Mouse (Mus musculus): ENCODE measurements around the gene Gemin5. TPM values are rescaled to one million over a fixed set of nuclear protein-coding genes. Genes with fewer than 3 reads are reported as not detected.

The Gemin5 gene
- polyA plus RNA-seq, 1 experiment from 2014 or later: 27.7 TPM

- H3K27ac ChIP-seq (ENCODE audit: low read depth, low read length): no peak overlapping the region
- H3K4me2 ChIP-seq (ENCODE audit: low read depth, low read length, severe bottlenecking): no peak overlapping the region
- peaks cover 6% of the 10 kb centered on the region; the same call in 1 of the 2 replicates for H3K36me3 ChIP-seq (ENCODE audit: control insufficient read depth, insufficient read depth, low read length)
- no peak for ATAC-seq (replicated peaks; ENCODE audit: low FRiP score)
- H3K9ac ChIP-seq (ENCODE audit: low read length): no peak overlapping the region
- no peak for DNase-seq (ENCODE audit: low spot score)
- WGBS: 88% methylated on average over 6 of the region's 6 CpGs
- no peak overlapping the region for H3K4me3 ChIP-seq (ENCODE audit: low read depth, low read length)
- H3K9me3 ChIP-seq (ENCODE audit: control insufficient read depth, low read length): no peaks in the 10 kb centered on the region
- no peaks in the 10 kb centered on the region for H3K4me1 ChIP-seq (replicated peaks; ENCODE audit: control insufficient read depth, insufficient read depth, low read length)
- no peaks in the 10 kb centered on the region for H3K27me3 ChIP-seq (ENCODE audit: control insufficient read depth, insufficient read depth, low read length)
Observed at GRCm38 (mm10) chr11:58129302-58129843, 39.0 kb downstream of the Gemin5 start.

- no peak for DNase-seq (ENCODE audit: low spot score)
- H3K4me2 ChIP-seq (ENCODE audit: low read depth, low read length, severe bottlenecking): no peak overlapping the region
- H3K4me1 ChIP-seq (replicated peaks; ENCODE audit: control insufficient read depth, insufficient read depth, low read length): no peaks in the 10 kb centered on the region
- no peaks in the 10 kb centered on the region for H3K9me3 ChIP-seq (ENCODE audit: control insufficient read depth, low read length)
- H3K27ac ChIP-seq (ENCODE audit: low read depth, low read length): no peak overlapping the region
- H3K27me3 ChIP-seq (ENCODE audit: control insufficient read depth, insufficient read depth, low read length): no peaks in the 10 kb centered on the region
- WGBS: 91% methylated on average over 2 of the region's 2 CpGs
- H3K9ac ChIP-seq (ENCODE audit: low read length): no peak overlapping the region
- ATAC-seq (replicated peaks; ENCODE audit: low FRiP score): no peak
- H3K36me3 ChIP-seq (ENCODE audit: control insufficient read depth, insufficient read depth, low read length): peaks cover 6% of the 10 kb centered on the region; the same call in 1 of the 2 replicates
- no peak overlapping the region for H3K4me3 ChIP-seq (ENCODE audit: low read depth, low read length)
Observed at GRCm38 (mm10) chr11:58127544-58127943, 40.8 kb downstream of the Gemin5 start.

- ATAC-seq (replicated peaks; ENCODE audit: low FRiP score) (no peak), DNase-seq (ENCODE audit: low spot score) (no peak)
- Histone ChIP-seq H3K27ac (ENCODE audit: low read depth, low read length) (no peak overlapping the region), H3K27me3 (ENCODE audit: control insufficient read depth, insufficient read depth, low read length) (no peaks in the 10 kb centered on the region), H3K4me1 (replicated peaks; ENCODE audit: control insufficient read depth, insufficient read depth, low read length) (no peaks in the 10 kb centered on the region), H3K36me3 (ENCODE audit: control insufficient read depth, insufficient read depth, low read length) (peaks cover 6% of the 10 kb centered on the region; the same call in 1 of the 2 replicates), H3K9ac (ENCODE audit: low read length) (no peak overlapping the region), H3K4me3 (ENCODE audit: low read depth, low read length) (no peak overlapping the region), H3K4me2 (ENCODE audit: low read depth, low read length, severe bottlenecking) (no peak overlapping the region), H3K9me3 (ENCODE audit: control insufficient read depth, low read length) (no peaks in the 10 kb centered on the region)
- WGBS: 89% methylated on average over 7 of the region's 7 CpGs
Observed at GRCm38 (mm10) chr11:58126397-58127160, 41.8 kb downstream of the Gemin5 start.

GRCm38 (mm10) chr11:58125021-58125420 lies 43.3 kb downstream of the Gemin5 start:
- ATAC-seq (replicated peaks; ENCODE audit: low FRiP score) (no peak), DNase-seq (ENCODE audit: low spot score) (no peak)
- Histone ChIP-seq H3K4me3 (ENCODE audit: low read depth, low read length) (no peak overlapping the region), H3K27me3 (ENCODE audit: control insufficient read depth, insufficient read depth, low read length) (no peaks in the 10 kb centered on the region), H3K9me3 (ENCODE audit: control insufficient read depth, low read length) (no peaks in the 10 kb centered on the region), H3K27ac (ENCODE audit: low read depth, low read length) (no peak overlapping the region), H3K4me1 (replicated peaks; ENCODE audit: control insufficient read depth, insufficient read depth, low read length) (no peaks in the 10 kb centered on the region), H3K4me2 (ENCODE audit: low read depth, low read length, severe bottlenecking) (no peak overlapping the region), H3K9ac (ENCODE audit: low read length) (no peak overlapping the region), H3K36me3 (ENCODE audit: control insufficient read depth, insufficient read depth, low read length) (peaks cover 6% of the 10 kb centered on the region; the same call in 1 of the 2 replicates)
- 90% methylated on average over 11 of the region's 11 CpGs for WGBS

- DNase-seq (ENCODE audit: low spot score) (no peak), ATAC-seq (replicated peaks; ENCODE audit: low FRiP score) (no peak)
- Histone ChIP-seq H3K27ac (ENCODE audit: low read depth, low read length) (no peak overlapping the region), H3K9ac (ENCODE audit: low read length) (no peak overlapping the region), H3K4me1 (replicated peaks; ENCODE audit: control insufficient read depth, insufficient read depth, low read length) (no peaks in the 10 kb centered on the region), H3K27me3 (ENCODE audit: control insufficient read depth, insufficient read depth, low read length) (no peaks in the 10 kb centered on the region), H3K9me3 (ENCODE audit: control insufficient read depth, low read length) (no peaks in the 10 kb centered on the region), H3K4me3 (ENCODE audit: low read depth, low read length) (no peak overlapping the region), H3K4me2 (ENCODE audit: low read depth, low read length, severe bottlenecking) (no peak overlapping the region), H3K36me3 (ENCODE audit: control insufficient read depth, insufficient read depth, low read length) (peaks cover 6% of the 10 kb centered on the region; the same call in 1 of the 2 replicates)
- WGBS: 91% methylated on average over 2 of the region's 2 CpGs
Observed at GRCm38 (mm10) chr11:58123711-58124110, 44.6 kb downstream of the Gemin5 start.

GRCm38 (mm10) chr11:58121351-58121750 lies 47.0 kb downstream of the Gemin5 start:
- Histone ChIP-seq H3K27ac (ENCODE audit: low read depth, low read length) (no peak overlapping the region), H3K4me2 (ENCODE audit: low read depth, low read length, severe bottlenecking) (no peak overlapping the region), H3K9me3 (ENCODE audit: control insufficient read depth, low read length) (no peaks in the 10 kb centered on the region), H3K4me1 (replicated peaks; ENCODE audit: control insufficient read depth, insufficient read depth, low read length) (no peaks in the 10 kb centered on the region), H3K36me3 (ENCODE audit: control insufficient read depth, insufficient read depth, low read length) (peaks cover 6% of the 10 kb centered on the region; the same call in 1 of the 2 replicates), H3K4me3 (ENCODE audit: low read depth, low read length) (no peak overlapping the region), H3K27me3 (ENCODE audit: control insufficient read depth, insufficient read depth, low read length) (no peaks in the 10 kb centered on the region), H3K9ac (ENCODE audit: low read length) (no peak overlapping the region)
- ATAC-seq (replicated peaks; ENCODE audit: low FRiP score): no peak
- DNase-seq (ENCODE audit: low spot score): no peak
- 93% methylated on average over 9 of the region's 9 CpGs for WGBS

GRCm38 (mm10) chr11:58120655-58121054 lies 47.7 kb downstream of the Gemin5 start:
- Histone ChIP-seq H3K4me2 (ENCODE audit: low read depth, low read length, severe bottlenecking) (no peak overlapping the region), H3K27ac (ENCODE audit: low read depth, low read length) (no peak overlapping the region), H3K4me1 (replicated peaks; ENCODE audit: control insufficient read depth, insufficient read depth, low read length) (no peaks in the 10 kb centered on the region), H3K9ac (ENCODE audit: low read length) (no peak overlapping the region), H3K9me3 (ENCODE audit: control insufficient read depth, low read length) (no peaks in the 10 kb centered on the region), H3K36me3 (ENCODE audit: control insufficient read depth, insufficient read depth, low read length) (peaks cover 10% of the 10 kb centered on the region; the same call in 1 of the 2 replicates), H3K27me3 (ENCODE audit: control insufficient read depth, insufficient read depth, low read length) (no peaks in the 10 kb centered on the region), H3K4me3 (ENCODE audit: low read depth, low read length) (no peak overlapping the region)
- WGBS: 87% methylated on average over 3 of the region's 3 CpGs
- ATAC-seq (replicated peaks; ENCODE audit: low FRiP score): no peak
- DNase-seq (ENCODE audit: low spot score): no peak

- H3K27me3 ChIP-seq (ENCODE audit: control insufficient read depth, insufficient read depth, low read length): no peaks in the 10 kb centered on the region
- DNase-seq (ENCODE audit: low spot score): no peak
- no peak overlapping the region for H3K27ac ChIP-seq (ENCODE audit: low read depth, low read length)
- no peaks in the 10 kb centered on the region for H3K4me1 ChIP-seq (replicated peaks; ENCODE audit: control insufficient read depth, insufficient read depth, low read length)
- ATAC-seq (replicated peaks; ENCODE audit: low FRiP score): no peak
- H3K4me2 ChIP-seq (ENCODE audit: low read depth, low read length, severe bottlenecking): no peak overlapping the region
- H3K9me3 ChIP-seq (ENCODE audit: control insufficient read depth, low read length): no peaks in the 10 kb centered on the region
- H3K4me3 ChIP-seq (ENCODE audit: low read depth, low read length): no peak overlapping the region
- 88% methylated on average over 10 of the region's 10 CpGs for WGBS
- peaks cover 24% of the 10 kb centered on the region for H3K36me3 ChIP-seq (ENCODE audit: control insufficient read depth, insufficient read depth, low read length)
- H3K9ac ChIP-seq (ENCODE audit: low read length): no peak overlapping the region
Observed at GRCm38 (mm10) chr11:58117044-58117652, 51.2 kb downstream of the Gemin5 start.

Data from forebrain, embryonic 11.5 days (tissue).